Mouse (Mus musculus): ENCODE measurements around the gene Tbc1d17. TPM values are rescaled to one million over a fixed set of nuclear protein-coding genes. Genes with fewer than 3 reads are reported as not detected.

Tbc1d17 gene
- polyA plus RNA-seq, 1 experiment from 2014 or later = 69.4 TPM

- Histone ChIP-seq H3K27me3 (ENCODE audit: control insufficient read depth, insufficient read depth, low read length) (no peaks in the 10 kb centered on the region), H3K4me3 (ENCODE audit: low read depth, low read length) (no peak overlapping the region), H3K27ac (ENCODE audit: low read depth, low read length) (no peak overlapping the region), H3K4me1 (ENCODE audit: control insufficient read depth, insufficient read depth, low read length) (peaks cover 6% of the 10 kb centered on the region), H3K36me3 (ENCODE audit: control insufficient read depth, insufficient read depth, low read length) (peaks cover 14% of the 10 kb centered on the region), H3K9me3 (ENCODE audit: control insufficient read depth, low read length) (no peaks in the 10 kb centered on the region), H3K4me2 (no peak overlapping the region), H3K9ac (ENCODE audit: low read length) (no peak overlapping the region)
- DNase-seq (ENCODE audit: low spot score, missing footprints) = peak; percentile 96
- ATAC-seq (ENCODE audit: low FRiP score) = peak; percentile 58; the same call in 1 of the 2 replicates
- 42% methylated on average over 3 of the region's 3 CpGs for WGBS
Measured at GRCm38 (mm10) chr7:44824872-44825271, 24.0 kb downstream of the Tbc1d17 start.

DNA sequence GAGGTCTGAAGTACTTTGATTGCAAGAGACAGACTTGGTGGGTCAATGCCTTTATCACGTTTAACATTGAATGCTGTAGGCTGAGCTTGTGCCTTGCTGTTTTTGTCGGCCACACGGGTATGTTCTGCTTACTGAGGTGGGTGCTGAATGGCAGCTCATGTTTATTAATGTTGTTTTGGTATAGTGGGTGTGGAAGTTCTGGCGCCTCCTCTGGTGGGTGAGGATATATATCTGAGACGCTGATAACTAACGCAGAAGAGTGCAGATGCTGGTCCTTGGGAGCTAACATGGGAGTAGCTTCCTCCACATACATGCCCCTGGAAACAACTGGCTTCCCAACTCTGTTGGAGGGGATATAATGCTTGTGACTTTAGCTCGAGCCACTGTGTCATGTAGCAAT is 25.5 kb downstream of the Tbc1d17 start:
- DNase-seq (ENCODE audit: low spot score, missing footprints) (no peak), ATAC-seq (ENCODE audit: low FRiP score) (no peak)
- Histone ChIP-seq H3K27me3 (ENCODE audit: control insufficient read depth, insufficient read depth, low read length) (no peaks in the 10 kb centered on the region), H3K27ac (ENCODE audit: low read depth, low read length) (no peak overlapping the region), H3K9ac (ENCODE audit: low read length) (no peak overlapping the region), H3K9me3 (ENCODE audit: control insufficient read depth, low read length) (no peaks in the 10 kb centered on the region), H3K36me3 (ENCODE audit: control insufficient read depth, insufficient read depth, low read length) (no peaks in the 10 kb centered on the region; the same call in 1 of the 2 replicates), H3K4me2 (no peak overlapping the region), H3K4me1 (ENCODE audit: control insufficient read depth, insufficient read depth, low read length) (peaks cover 15% of the 10 kb centered on the region), H3K4me3 (ENCODE audit: low read depth, low read length) (no peak overlapping the region)
- 42% methylated on average over 7 of the region's 7 CpGs for WGBS

GRCm38 (mm10) chr7:44821666-44822448 is 27.0 kb downstream of the Tbc1d17 start:
- Histone ChIP-seq H3K4me3 (ENCODE audit: low read depth, low read length) (no peak overlapping the region), H3K36me3 (ENCODE audit: control insufficient read depth, insufficient read depth, low read length) (no peaks in the 10 kb centered on the region), H3K4me2 (no peak overlapping the region), H3K4me1 (ENCODE audit: control insufficient read depth, insufficient read depth, low read length) (peaks cover 29% of the 10 kb centered on the region), H3K9ac (ENCODE audit: low read length) (no peak overlapping the region), H3K27me3 (ENCODE audit: control insufficient read depth, insufficient read depth, low read length) (no peaks in the 10 kb centered on the region), H3K27ac (ENCODE audit: low read depth, low read length) (no peak overlapping the region), H3K9me3 (ENCODE audit: control insufficient read depth, low read length) (no peaks in the 10 kb centered on the region)
- DNase-seq (ENCODE audit: low spot score, missing footprints) (no peak), ATAC-seq (ENCODE audit: low FRiP score) (no peak)
- 87% methylated on average over 7 of the region's 7 CpGs for WGBS

DNA sequence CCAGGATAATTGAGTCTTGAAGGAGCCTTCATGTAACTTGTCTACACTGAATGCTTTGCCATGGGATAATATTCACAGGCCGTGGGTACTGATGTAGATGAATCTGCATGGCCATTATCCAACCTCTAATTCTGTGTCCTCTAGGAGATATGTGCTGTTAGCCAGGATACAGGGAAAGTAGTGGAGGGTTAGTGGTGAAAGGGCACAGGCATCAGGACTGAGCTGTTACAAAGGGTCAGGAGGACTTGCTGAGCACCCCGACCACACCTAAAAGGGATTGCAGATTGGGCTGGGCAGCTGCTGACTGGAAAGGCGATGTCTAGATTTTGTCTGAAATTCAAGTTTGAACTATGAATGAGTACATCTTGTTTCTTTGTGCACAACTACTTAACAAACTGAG is 28.4 kb downstream of the Tbc1d17 start:
- no peak for DNase-seq (ENCODE audit: low spot score, missing footprints)
- 93% methylated on average over 3 of the region's 3 CpGs for WGBS
- Histone ChIP-seq H3K9me3 (ENCODE audit: control insufficient read depth, low read length) (no peaks in the 10 kb centered on the region), H3K4me2 (no peak overlapping the region), H3K4me3 (ENCODE audit: low read depth, low read length) (no peak overlapping the region), H3K9ac (ENCODE audit: low read length) (no peak overlapping the region), H3K36me3 (ENCODE audit: control insufficient read depth, insufficient read depth, low read length) (no peaks in the 10 kb centered on the region), H3K27ac (ENCODE audit: low read depth, low read length) (no peak overlapping the region), H3K27me3 (ENCODE audit: control insufficient read depth, insufficient read depth, low read length) (no peaks in the 10 kb centered on the region), H3K4me1 (ENCODE audit: control insufficient read depth, insufficient read depth, low read length) (peaks cover 29% of the 10 kb centered on the region)
- ATAC-seq (ENCODE audit: low FRiP score) = no peak

DNA sequence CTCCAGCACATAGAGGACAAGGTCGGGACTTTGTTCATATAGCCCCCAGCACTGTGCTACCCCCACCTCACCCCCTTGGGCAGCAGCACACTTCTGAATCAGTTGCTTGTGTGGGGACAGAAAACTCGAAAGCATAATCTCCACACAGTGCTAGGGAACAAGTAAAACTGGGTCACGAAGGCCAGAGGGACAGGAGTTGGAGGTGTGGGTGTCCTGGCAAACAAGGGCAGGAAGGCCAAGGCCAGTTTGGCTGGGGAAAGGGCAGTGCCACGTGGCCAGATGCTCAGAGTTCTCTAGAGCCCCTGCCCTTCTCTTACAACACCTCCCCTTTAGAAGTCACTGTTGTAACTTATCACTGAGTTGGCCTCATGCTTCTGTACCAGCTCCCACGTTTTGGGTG is 29.0 kb downstream of the Tbc1d17 start:
- no peak overlapping the region for H3K9ac ChIP-seq (ENCODE audit: low read length)
- no peak overlapping the region for H3K4me3 ChIP-seq (ENCODE audit: low read depth, low read length)
- DNase-seq (ENCODE audit: low spot score, missing footprints) (no peak), ATAC-seq (ENCODE audit: low FRiP score) (no peak)
- no peaks in the 10 kb centered on the region for H3K36me3 ChIP-seq (ENCODE audit: control insufficient read depth, insufficient read depth, low read length)
- H3K9me3 ChIP-seq (ENCODE audit: control insufficient read depth, low read length) = no peaks in the 10 kb centered on the region
- WGBS = 77% methylated on average over 5 of the region's 5 CpGs
- no peak overlapping the region for H3K4me2 ChIP-seq
- peaks cover 33% of the 10 kb centered on the region for H3K4me1 ChIP-seq (ENCODE audit: control insufficient read depth, insufficient read depth, low read length)
- no peaks in the 10 kb centered on the region for H3K27me3 ChIP-seq (ENCODE audit: control insufficient read depth, insufficient read depth, low read length)
- H3K27ac ChIP-seq (ENCODE audit: low read depth, low read length) = no peak overlapping the region

GRCm38 (mm10) chr7:44819391-44819790 is 29.5 kb downstream of the Tbc1d17 start:
- H3K27me3 ChIP-seq (ENCODE audit: control insufficient read depth, insufficient read depth, low read length) = no peaks in the 10 kb centered on the region
- no peak overlapping the region for H3K27ac ChIP-seq (ENCODE audit: low read depth, low read length)
- DNase-seq (ENCODE audit: low spot score, missing footprints) = no peak
- peak overlapping the region; percentile 36; the same call in 1 of the 2 replicates for H3K9ac ChIP-seq (ENCODE audit: low read length)
- WGBS = 93% methylated on average over 2 of the region's 2 CpGs
- H3K9me3 ChIP-seq (ENCODE audit: control insufficient read depth, low read length) = no peaks in the 10 kb centered on the region
- H3K4me3 ChIP-seq (ENCODE audit: low read depth, low read length) = no peak overlapping the region
- peaks cover 38% of the 10 kb centered on the region for H3K4me1 ChIP-seq (ENCODE audit: control insufficient read depth, insufficient read depth, low read length)
- ATAC-seq (ENCODE audit: low FRiP score) = no peak
- H3K36me3 ChIP-seq (ENCODE audit: control insufficient read depth, insufficient read depth, low read length) = no peaks in the 10 kb centered on the region
- H3K4me2 ChIP-seq = peak overlapping the region; percentile 97; the same call in 1 of the 2 replicates

GRCm38 (mm10) chr7:44818751-44819235 is 30.1 kb downstream of the Tbc1d17 start:
- H3K27ac ChIP-seq (ENCODE audit: low read depth, low read length) = no peak overlapping the region
- H3K4me3 ChIP-seq (ENCODE audit: low read depth, low read length) = peak overlapping the region; percentile 86
- H3K4me2 ChIP-seq = peak overlapping the region; percentile 97
- no peaks in the 10 kb centered on the region for H3K27me3 ChIP-seq (ENCODE audit: control insufficient read depth, insufficient read depth, low read length)
- no peaks in the 10 kb centered on the region for H3K36me3 ChIP-seq (ENCODE audit: control insufficient read depth, insufficient read depth, low read length)
- ATAC-seq (ENCODE audit: low FRiP score) (no peak), DNase-seq (ENCODE audit: low spot score, missing footprints) (peak; percentile 87)
- 52% methylated on average over 6 of the region's 6 CpGs for WGBS
- peak overlapping the region; percentile 36 for H3K9ac ChIP-seq (ENCODE audit: low read length)
- H3K9me3 ChIP-seq (ENCODE audit: control insufficient read depth, low read length) = no peaks in the 10 kb centered on the region
- peaks cover 36% of the 10 kb centered on the region for H3K4me1 ChIP-seq (ENCODE audit: control insufficient read depth, insufficient read depth, low read length)

DNA sequence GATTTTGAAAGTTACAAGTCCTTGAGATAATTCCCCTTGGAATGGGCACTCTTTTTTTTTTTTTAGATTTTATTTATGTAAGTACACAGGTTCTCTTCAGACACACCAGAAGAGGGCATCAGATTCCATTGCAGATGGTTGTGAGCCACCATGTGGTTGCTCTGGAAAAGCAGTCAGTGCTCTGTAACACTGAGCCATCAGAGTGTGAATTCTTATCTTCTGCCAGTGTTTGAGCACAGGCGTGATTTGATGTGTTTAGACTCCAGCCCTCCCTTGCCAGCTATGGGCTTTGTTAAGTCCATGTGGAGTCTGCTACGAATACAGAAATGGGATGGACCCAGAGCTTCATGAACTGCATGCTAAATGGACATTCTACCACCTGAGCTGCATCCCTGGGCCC is 30.7 kb downstream of the Tbc1d17 start:
- peaks cover 35% of the 10 kb centered on the region for H3K4me1 ChIP-seq (ENCODE audit: control insufficient read depth, insufficient read depth, low read length)
- H3K36me3 ChIP-seq (ENCODE audit: control insufficient read depth, insufficient read depth, low read length) = no peaks in the 10 kb centered on the region
- ATAC-seq (ENCODE audit: low FRiP score) = no peak
- peak overlapping the region; percentile 86 for H3K4me3 ChIP-seq (ENCODE audit: low read depth, low read length)
- WGBS = 43% methylated on average over 2 of the region's 2 CpGs
- no peaks in the 10 kb centered on the region for H3K9me3 ChIP-seq (ENCODE audit: control insufficient read depth, low read length)
- no peaks in the 10 kb centered on the region for H3K27me3 ChIP-seq (ENCODE audit: control insufficient read depth, insufficient read depth, low read length)
- peak overlapping the region; percentile 95 for H3K9ac ChIP-seq (ENCODE audit: low read length)
- H3K4me2 ChIP-seq = peak overlapping the region; percentile 97
- H3K27ac ChIP-seq (ENCODE audit: low read depth, low read length) = no peak overlapping the region
- no peak for DNase-seq (ENCODE audit: low spot score, missing footprints)

- H3K4me1 ChIP-seq (ENCODE audit: control insufficient read depth, insufficient read depth, low read length) = peaks cover 32% of the 10 kb centered on the region
- whole genome bisulfite sequencing = 37% methylated on average over 3 of the region's 3 CpGs
- no peak for ATAC-seq (ENCODE audit: low FRiP score)
Measured at GRCm38 (mm10) chr7:44817441-44817840, 31.4 kb downstream of the Tbc1d17 start.

More at GRCm38 (mm10) chr7:44817441-44817840, 31.4 kb downstream of the Tbc1d17 start:
- H3K36me3 ChIP-seq (ENCODE audit: control insufficient read depth, insufficient read depth, low read length) = no peaks in the 10 kb centered on the region
- no peaks in the 10 kb centered on the region for H3K27me3 ChIP-seq (ENCODE audit: control insufficient read depth, insufficient read depth, low read length)
- peak overlapping the region; percentile 95 for H3K9ac ChIP-seq (ENCODE audit: low read length)
- H3K4me3 ChIP-seq (ENCODE audit: low read depth, low read length) = peak overlapping the region; percentile 86
- no peak for DNase-seq (ENCODE audit: low spot score, missing footprints)
- H3K27ac ChIP-seq (ENCODE audit: low read depth, low read length) = no peak overlapping the region
- H3K4me2 ChIP-seq = peak overlapping the region; percentile 97
- no peaks in the 10 kb centered on the region for H3K9me3 ChIP-seq (ENCODE audit: control insufficient read depth, low read length)

Measured in midbrain, embryonic 11.5 days (tissue).